Mouse (Mus musculus): ENCODE results near the gene Ppp3ca.

Ppp3ca gene

DNA sequence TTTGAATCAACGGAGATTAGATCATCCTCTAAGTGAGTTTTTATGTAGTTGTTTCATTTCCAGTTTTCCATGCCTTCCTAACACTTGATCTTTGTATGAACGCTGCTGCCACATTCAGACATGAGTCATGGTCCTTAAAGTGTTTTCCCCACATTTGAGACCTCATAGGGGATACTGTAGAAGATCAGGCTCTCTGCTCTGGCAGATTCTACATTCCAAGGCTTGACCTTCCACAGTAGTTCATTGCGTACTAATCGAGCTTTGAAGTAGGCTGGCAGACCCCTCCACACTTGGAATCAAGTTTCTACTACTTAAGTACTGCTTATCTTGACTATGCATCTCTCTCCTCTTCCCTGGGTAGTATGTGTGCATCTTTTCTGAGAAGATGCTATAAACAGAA lies 183.7 kb downstream of the Ppp3ca start:
- no peak for DNase-seq (ENCODE audit: extremely low spot score, low spot score)

GRCm38 (mm10) chr3:136855996-136856395 lies 186.1 kb downstream of the Ppp3ca start:
- no peak for DNase-seq (ENCODE audit: extremely low spot score, low spot score)

- no peak for DNase-seq (ENCODE audit: extremely low spot score, low spot score)
Measured at GRCm38 (mm10) chr3:136862051-136862837, 192.3 kb downstream of the Ppp3ca start.

DNA sequence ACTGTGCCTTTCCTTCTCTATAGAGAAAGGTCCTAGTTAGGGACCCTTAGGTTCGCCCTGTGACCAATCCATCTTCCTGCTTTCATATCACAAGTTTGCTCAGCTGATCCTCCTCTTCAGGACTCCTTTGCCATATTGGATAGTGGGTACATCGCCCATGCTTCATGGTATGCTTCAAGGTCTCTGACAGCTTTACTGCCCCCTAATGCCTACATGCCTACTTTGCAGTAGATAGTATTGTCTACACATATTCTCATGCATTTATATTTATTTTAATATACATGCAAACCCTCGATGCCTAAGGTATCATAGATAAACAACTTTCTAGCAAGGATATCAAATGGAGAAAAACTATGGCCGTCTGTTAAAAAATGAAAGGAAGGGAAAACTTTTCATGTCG lies 193.2 kb downstream of the Ppp3ca start:
- no peak for DNase-seq (ENCODE audit: extremely low spot score, low spot score)

DNA sequence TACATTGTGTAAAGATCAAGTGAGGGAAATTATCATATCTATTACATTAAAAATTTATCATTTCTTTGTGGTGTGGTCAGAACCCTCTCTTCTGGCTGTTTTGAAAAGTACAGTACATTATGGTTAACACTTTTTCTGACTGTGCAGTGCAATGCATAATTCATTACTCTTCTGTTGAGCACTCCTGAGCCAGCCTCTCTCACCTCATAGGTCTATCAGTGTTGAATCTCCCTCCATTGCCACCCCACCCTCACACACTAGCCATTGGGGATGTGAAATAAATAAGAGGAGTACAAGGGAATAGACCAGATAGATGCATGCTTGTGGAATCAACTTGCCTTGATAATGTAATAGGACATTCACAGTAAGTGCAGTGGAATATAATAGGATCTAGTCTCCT lies 194.4 kb downstream of the Ppp3ca start:
- DNase-seq (ENCODE audit: extremely low spot score, low spot score): no peak

GRCm38 (mm10) chr3:136865176-136865859 lies 195.4 kb downstream of the Ppp3ca start:
- DNase-seq (ENCODE audit: extremely low spot score, low spot score): no peak

- no peak for DNase-seq (ENCODE audit: extremely low spot score, low spot score)
Measured at GRCm38 (mm10) chr3:136866095-136866494, 196.2 kb downstream of the Ppp3ca start.

GRCm38 (mm10) chr3:136866571-136866970 lies 196.6 kb downstream of the Ppp3ca start:
- no peak for DNase-seq (ENCODE audit: extremely low spot score, low spot score)

GRCm38 (mm10) chr3:136867366-136867765 lies 197.4 kb downstream of the Ppp3ca start:
- no peak for DNase-seq (ENCODE audit: extremely low spot score, low spot score)

DNA sequence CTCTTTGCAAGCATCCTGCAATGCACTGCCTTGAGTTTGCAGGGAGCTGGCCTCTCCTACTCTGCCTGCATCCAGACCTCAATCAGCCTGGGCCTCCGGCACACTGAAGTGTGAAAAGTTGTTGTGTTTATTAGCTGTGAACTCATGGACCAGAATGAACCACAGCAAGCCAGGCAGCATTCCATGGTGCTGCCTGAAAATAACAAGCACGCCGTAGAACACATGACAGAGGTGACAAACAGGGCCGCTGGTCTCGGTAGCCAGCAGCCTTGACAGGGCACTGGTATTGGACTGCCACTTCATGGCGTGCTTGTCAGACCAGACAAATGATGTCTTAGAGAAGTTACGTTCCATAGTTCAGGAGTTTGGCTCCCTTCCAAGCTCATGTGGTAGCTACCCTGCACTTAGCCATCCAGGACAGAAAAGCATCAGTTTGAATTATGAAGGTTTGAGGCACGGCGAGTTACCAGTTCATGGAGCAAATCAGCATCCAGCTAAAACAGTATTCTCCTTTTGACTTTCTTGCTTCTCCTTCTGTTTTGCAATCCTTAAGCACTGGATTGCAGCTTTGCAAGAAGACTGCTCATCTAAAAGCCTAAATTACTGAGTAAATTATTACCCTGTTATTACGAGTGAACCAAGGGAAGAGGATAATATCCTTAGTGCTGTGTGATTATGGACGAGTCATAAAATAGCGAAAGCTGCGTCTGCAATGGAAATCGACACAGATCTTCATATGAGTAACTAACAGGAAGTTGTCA lies 202.0 kb downstream of the Ppp3ca start:
- DNase-seq (ENCODE audit: extremely low spot score, low spot score): no peak

- DNase-seq (ENCODE audit: extremely low spot score, low spot score): no peak
Measured at GRCm38 (mm10) chr3:136872533-136873095, 202.7 kb downstream of the Ppp3ca start.

- no peak for DNase-seq (ENCODE audit: extremely low spot score, low spot score)
Measured at GRCm38 (mm10) chr3:136873809-136874449, 204.0 kb downstream of the Ppp3ca start.

- DNase-seq (ENCODE audit: extremely low spot score, low spot score): no peak
Measured at GRCm38 (mm10) chr3:136874566-136874965, 204.6 kb downstream of the Ppp3ca start.

- no peak for DNase-seq (ENCODE audit: extremely low spot score, low spot score)
Measured at GRCm38 (mm10) chr3:136887741-136888140, 217.8 kb downstream of the Ppp3ca start.

- DNase-seq (ENCODE audit: extremely low spot score, low spot score): no peak
Measured at GRCm38 (mm10) chr3:136892140-136892539, 222.2 kb downstream of the Ppp3ca start.

GRCm38 (mm10) chr3:136893596-136894402 lies 223.9 kb downstream of the Ppp3ca start:
- no peak for DNase-seq (ENCODE audit: extremely low spot score, low spot score)

DNA sequence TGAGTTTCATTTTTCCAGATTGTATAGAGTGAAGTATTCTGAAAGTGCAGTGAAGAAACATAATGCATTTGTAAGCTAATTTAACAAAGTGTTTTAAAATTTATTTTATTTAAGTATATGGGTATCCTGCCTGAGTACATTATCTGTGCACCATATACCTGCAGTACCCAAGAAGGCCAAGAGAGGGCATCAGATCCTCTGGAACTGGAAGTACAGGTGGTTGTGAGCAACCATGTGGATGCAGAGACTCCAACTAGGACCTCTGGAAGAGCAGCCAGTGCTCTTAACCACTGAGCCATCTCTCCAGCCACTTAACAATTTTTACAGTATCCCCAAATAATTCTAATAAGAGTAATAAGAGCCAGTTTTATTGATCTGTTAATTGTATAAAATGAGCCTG lies 225.6 kb downstream of the Ppp3ca start:
- no peak for DNase-seq (ENCODE audit: extremely low spot score, low spot score)

DNA sequence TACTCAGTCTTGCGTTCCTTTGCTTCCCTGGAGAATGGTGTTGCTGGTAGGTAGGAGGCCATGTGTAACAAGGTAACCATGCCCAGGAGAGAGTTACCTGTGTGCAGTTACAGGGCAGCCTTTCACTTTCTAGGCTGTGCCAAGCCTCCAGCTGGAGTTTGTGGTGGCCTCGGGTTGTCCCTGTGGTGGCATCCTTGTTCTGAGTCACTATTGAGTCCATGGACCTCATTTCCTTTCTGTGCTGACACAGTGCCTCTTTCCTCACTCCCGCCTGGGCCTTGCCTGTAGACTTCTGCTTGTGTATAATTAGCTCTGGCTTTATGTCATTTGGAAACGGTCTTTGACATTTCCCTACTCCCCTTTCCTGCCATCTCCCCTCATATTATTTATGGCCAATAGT lies 226.4 kb downstream of the Ppp3ca start:
- no peak for DNase-seq (ENCODE audit: extremely low spot score, low spot score)

DNA sequence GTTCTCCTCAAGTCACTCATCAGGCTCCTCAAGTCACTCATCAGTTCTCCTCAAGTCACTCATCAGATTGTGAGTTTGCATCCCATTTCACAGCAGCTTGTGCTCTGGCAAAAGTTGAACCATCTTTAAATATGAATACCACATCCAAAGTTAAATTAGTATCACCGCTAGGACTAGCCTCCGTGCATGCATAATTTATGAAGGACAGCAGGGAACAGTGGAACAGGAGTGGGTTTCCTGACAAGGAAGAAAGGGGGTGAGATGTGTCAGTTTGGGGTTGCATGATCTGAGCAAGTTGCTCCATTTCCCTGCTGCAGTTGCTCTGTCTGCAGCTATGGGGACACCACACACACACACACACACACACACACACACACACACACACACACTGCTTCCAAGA lies 229.8 kb downstream of the Ppp3ca start:
- DNase-seq (ENCODE audit: extremely low spot score, low spot score): no peak

DNA sequence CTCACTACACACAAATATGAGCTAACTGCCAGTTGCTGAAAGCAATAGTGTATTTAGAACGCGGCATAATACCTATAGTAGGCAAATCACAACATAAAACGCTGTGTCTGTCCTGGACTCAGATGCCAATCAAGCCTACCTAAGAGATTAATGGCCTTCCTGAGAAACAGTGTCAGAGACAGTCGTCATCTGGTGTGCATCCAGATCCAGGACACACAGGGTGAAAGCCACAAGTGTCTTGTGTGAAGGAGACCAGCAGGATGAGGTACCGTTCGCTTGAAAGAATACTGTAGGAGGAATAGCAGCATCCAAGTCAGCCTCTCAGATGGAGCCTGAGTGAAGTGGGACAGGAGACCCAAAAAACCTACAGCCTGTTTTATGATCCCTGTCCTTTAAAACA lies 231.1 kb downstream of the Ppp3ca start:
- no peak for DNase-seq (ENCODE audit: extremely low spot score, low spot score)

DNA sequence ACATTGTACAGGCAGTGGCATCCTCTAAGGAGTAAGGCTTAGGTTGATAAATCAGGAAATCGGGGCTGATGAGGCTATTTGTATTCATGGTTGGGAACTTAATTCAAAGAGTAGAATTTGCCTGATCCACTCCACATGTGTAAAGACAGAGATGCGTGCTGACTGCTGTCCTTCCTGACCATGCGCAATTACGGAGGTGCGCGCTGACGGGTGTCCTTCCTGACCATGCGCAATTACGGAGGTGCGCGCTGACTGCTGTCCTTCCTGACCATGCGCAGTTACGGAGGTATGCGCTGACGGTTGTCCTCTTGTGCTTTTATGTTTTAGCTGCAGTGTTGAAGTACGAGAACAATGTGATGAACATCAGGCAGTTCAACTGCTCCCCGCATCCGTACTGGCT lies 232.9 kb downstream of the Ppp3ca start:
- DNase-seq (ENCODE audit: extremely low spot score, low spot score): no peak
